Mouse (Mus musculus) G1E (cell line): Measurements from ENCODE around the gene Olfr968.

ENCODE experiments used
- CTCF ChIP-seq: IDR thresholded peaks from 2 replicates; pipeline ENCODE4 v1.5.1; 2012; ENCODE audit warnings: low read depth, low read length, inconsistent platforms, mixed read lengths
- GATA1 ChIP-seq: IDR thresholded peaks from 2 replicates; pipeline ENCODE4 v1.6.1; 2012; ENCODE audit warnings: borderline replicate concordance, low read length, inconsistent platforms, mixed read lengths
- GATA2 ChIP-seq: IDR thresholded peaks from 2 replicates; pipeline ENCODE4 v1.6.1; 2012; ENCODE audit warnings: low read depth, low read length, inconsistent platforms, borderline replicate concordance
- TAL1 ChIP-seq: conservative IDR thresholded peaks from 2 replicates; pipeline ENCODE4 v1.6.1; 2012; ENCODE audit warnings: low read depth, low read length, inconsistent platforms, mixed read lengths

GRCm38 (mm10) chr9:39730678-39731077 lies 52.4 kb downstream of the Olfr968 start, which contains the start of gene Olfr150:
- no peak for TF ChIP-seq CTCF
- TF ChIP-seq GATA2 = no peak
- TF ChIP-seq GATA1 = no peak
- TF ChIP-seq TAL1 = no peak
